Comparison of ENCODE assay signal across 8 mouse cellular contexts in genomic region chr5:122899777-122900557, GRCm38 (mm10). TPM values are rescaled to one million over a fixed set of nuclear protein-coding genes. Genes with fewer than 3 reads are reported as not detected.
DNase-seq lines count a peak whose midpoint lies in the region; ATAC-seq lines count a peak whose summit lies in the region.

No protein-coding gene starts in this region.

- no peaks in the 10 kb centered on the region for H3K27me3 ChIP-seq in intestine, embryonic 15.5 days (replicated peaks)

- under 1% methylated on average over 110 of the region's 120 CpGs for WGBS in intestine, embryonic 15.5 days

- no peaks in the 10 kb centered on the region for H3K36me3 ChIP-seq in intestine, embryonic 15.5 days

- peak; percentile 96 for DNase-seq in adrenal gland, adult 2 months
- DNase-seq in embryo, embryonic 11 days: peak; percentile 96
- DNase-seq in gastrocnemius, postnatal 25 days: peak; percentile 91
- peak; percentile 64 to 85 for DNase-seq in left cerebral cortex, postnatal 14 days (ENCODE audit: low spot score in 2 of 2)
- peak; percentile 92 for DNase-seq in mesoderm, embryonic 11.5 days (ENCODE audit: low read depth, low spot score)
- DNase-seq in right cerebral cortex, postnatal 25 days: peak; percentile 85
- peak; percentile 78 to 88 for DNase-seq in urinary bladder, postnatal 36 days (ENCODE audit: low spot score in 2 of 2)

- H3K9me3 ChIP-seq in intestine, embryonic 15.5 days: no peaks in the 10 kb centered on the region

- H3K27ac ChIP-seq in intestine, embryonic 15.5 days: peak overlapping the region; percentile 95

- peak; percentile 99 for ATAC-seq in intestine, embryonic 15.5 days

- H3K4me3 ChIP-seq in intestine, embryonic 15.5 days (replicated peaks): peak overlapping the region; percentile 88

- H3K9ac ChIP-seq in intestine, embryonic 15.5 days: peak overlapping the region; percentile 87

- peak overlapping the region; percentile 92 for H3K4me2 ChIP-seq in intestine, embryonic 15.5 days (replicated peaks)

- intact Hi-C loops in left cerebral cortex, postnatal 14 days (cut with DNase I): no loop called here

- H3K4me1 ChIP-seq in intestine, embryonic 15.5 days (replicated peaks): peaks cover 9% of the 10 kb centered on the region; the same call in 1 of the 2 replicates

RNA-seq across cellular contexts. Expression of gene Rnf34, which starts 50.1 kb away (rescaled TPM):
- 10 to 100 TPM; 17.9 to 33.8 TPM for total RNA-seq in adrenal gland, adult 2 months (2021)
- 3.7 and 4.4 TPM in 2 replicates for polyA plus RNA-seq in adrenal gland, adult 2 months (2012; rRNA removed)
- 10 to 100 TPM; 16.9 to 18.7 TPM for total RNA-seq in gastrocnemius, postnatal 25 days (2021)
- 25.9 and 30.7 TPM in 2 replicates for polyA plus RNA-seq in intestine, embryonic 15.5 days (2015; fragmentation: Nextera tagmentation; extraction: Ambion mirVana)
- 10 to 100 TPM; 44.6 to 53.8 TPM for total RNA-seq in left cerebral cortex, postnatal 14 days (2021)

Comparison
In these comparisons a context has a peak if more than half of its experiments do, and no peak if none do; other contexts are left out.
1. Peak in every context shown above with its lines: DNase-seq, ATAC-seq, H3K4me3 ChIP-seq and H3K27ac ChIP-seq.